In the genomic region with DNA sequence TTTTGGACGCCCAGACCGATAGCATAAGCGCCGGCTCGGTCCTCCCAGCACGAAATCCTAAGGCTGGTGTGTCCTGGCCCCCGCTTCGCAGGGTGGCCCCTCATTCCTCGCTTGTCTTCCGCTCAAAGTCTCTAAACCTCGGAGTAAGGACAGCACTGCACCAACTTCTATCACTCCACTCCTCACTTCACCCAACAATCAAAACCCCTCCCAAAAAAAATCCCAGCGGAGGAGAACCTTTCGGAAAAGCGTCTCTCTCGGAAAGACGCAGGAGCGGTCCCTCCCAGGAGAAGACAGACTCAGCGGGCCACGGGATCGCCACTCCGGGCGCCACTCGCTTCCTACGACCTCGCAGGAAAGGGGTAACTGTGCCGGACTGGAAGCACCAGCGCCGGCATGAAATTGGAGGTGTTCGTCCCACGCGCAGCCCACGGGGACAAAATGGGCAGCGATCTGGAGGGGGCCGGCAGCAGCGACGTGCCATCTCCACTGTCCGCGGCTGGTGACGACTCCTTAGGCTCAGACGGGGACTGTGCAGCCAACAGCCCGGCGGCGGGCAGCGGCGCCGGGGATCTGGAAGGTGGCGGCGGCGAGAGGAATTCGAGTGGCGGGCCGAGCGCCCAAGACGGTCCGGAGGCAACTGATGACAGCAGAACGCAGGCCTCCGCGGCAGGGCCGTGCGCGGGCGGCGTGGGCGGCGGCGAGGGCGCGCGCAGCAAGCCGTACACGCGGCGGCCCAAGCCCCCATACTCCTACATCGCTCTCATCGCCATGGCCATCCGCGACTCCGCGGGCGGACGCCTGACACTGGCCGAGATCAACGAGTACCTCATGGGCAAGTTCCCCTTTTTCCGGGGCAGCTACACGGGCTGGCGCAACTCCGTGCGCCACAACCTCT, we compare ENCODE assay signal across 8 mouse cellular contexts. TPM values are rescaled to one million over a fixed set of nuclear protein-coding genes. Genes with fewer than 3 reads are reported as not detected.
A peak's percentile ranks its signal among the peaks of the same experiment; 100 is the strongest.
DNase-seq lines count a peak whose midpoint lies in the region; ATAC-seq and TF ChIP-seq lines count a peak whose summit lies in the region.

TSS of gene A530084C06Rik (minus strand) at position 813 of the 898 bp plus-strand sequence.

- no peak for TF ChIP-seq POLR2A in thymus, adult 2 months (IDR thresholded peaks at IDR 0.05; ENCODE audit: control insufficient read depth, extremely low read depth, insufficient read depth, low read length, poor library complexity)
- no peak for TF ChIP-seq POLR2A in lung, adult 2 months (IDR thresholded peaks at IDR 0.05; ENCODE audit: borderline replicate concordance, extremely low read depth, low read depth, low read length)

- peaks cover 10% of the 10 kb centered on the region; the same call in 1 of the 2 replicates for H3K27me3 ChIP-seq in thymus, adult 2 months (ENCODE audit: control insufficient read depth, insufficient read depth, low read length)
- H3K27me3 ChIP-seq in heart, embryonic 13.5 days (replicated peaks): peaks cover 97% of the 10 kb centered on the region
- H3K27me3 ChIP-seq in kidney, embryonic 16.5 days (ENCODE audit: insufficient read depth, low read length): peaks cover 97% of the 10 kb centered on the region
- H3K27me3 ChIP-seq in neural tube, embryonic 13.5 days: peaks cover 96% of the 10 kb centered on the region

- TF ChIP-seq CTCF in thymus, adult 2 months (IDR thresholded peaks at IDR 0.05; ENCODE audit: borderline replicate concordance, control insufficient read depth, extremely low read depth, insufficient read depth, low read length, poor library complexity): no peak
- TF ChIP-seq CTCF in lung, adult 2 months (IDR thresholded peaks at IDR 0.05; ENCODE audit: insufficient read depth, low read length): no peak

- no peaks in the 10 kb centered on the region for H3K9me3 ChIP-seq in heart, embryonic 13.5 days
- no peaks in the 10 kb centered on the region for H3K9me3 ChIP-seq in kidney, embryonic 16.5 days (ENCODE audit: low read length)
- H3K9me3 ChIP-seq in neural tube, embryonic 13.5 days: no peaks in the 10 kb centered on the region

- H3K4me1 ChIP-seq in thymus, adult 2 months (replicated peaks; ENCODE audit: control insufficient read depth, insufficient read depth, low read length): peaks cover 9% of the 10 kb centered on the region; the same call in 1 of the 2 replicates
- H3K4me1 ChIP-seq in heart, embryonic 13.5 days: peaks cover 28% of the 10 kb centered on the region
- H3K4me1 ChIP-seq in kidney, embryonic 16.5 days (ENCODE audit: insufficient read depth, low read length): peaks cover 31% of the 10 kb centered on the region
- peaks cover 4% of the 10 kb centered on the region; the same call in 1 of the 2 replicates for H3K4me1 ChIP-seq in lung, adult 2 months (ENCODE audit: control insufficient read depth, insufficient read depth, low read length)
- H3K4me1 ChIP-seq in neural tube, embryonic 13.5 days (replicated peaks): peaks cover 31% of the 10 kb centered on the region

- peak within 1 kb of the TSS; percentile 99 for H3K4me2 ChIP-seq in heart, embryonic 13.5 days
- H3K4me2 ChIP-seq in kidney, embryonic 16.5 days (replicated peaks; ENCODE audit: low read depth, low read length): peak within 1 kb of the TSS; percentile 100
- H3K4me2 ChIP-seq in neural tube, embryonic 13.5 days: peak within 1 kb of the TSS; percentile 96

- peak within 1 kb of the TSS; percentile 77 for H3K9ac ChIP-seq in heart, embryonic 13.5 days
- peak within 1 kb of the TSS; percentile 63 for H3K9ac ChIP-seq in kidney, embryonic 16.5 days (replicated peaks; ENCODE audit: low read length)
- peak within 1 kb of the TSS; percentile 64 for H3K9ac ChIP-seq in neural tube, embryonic 13.5 days

- no peak for DNase-seq in thymus, adult 2 months
- no peak for DNase-seq in thymus, postnatal 0 days (ENCODE audit: low spot score)
- peak; percentile 64 for DNase-seq in lung, adult 2 months
- DNase-seq in natural killer cell, adult 2 months (ENCODE audit: low spot score in 2 of 2): no peak

- no peak within 1 kb of the TSS for H3K27ac ChIP-seq in thymus, adult 2 months (ENCODE audit: control insufficient read depth, insufficient read depth, low read length)
- no peak within 1 kb of the TSS for H3K27ac ChIP-seq in heart, embryonic 13.5 days (replicated peaks)
- H3K27ac ChIP-seq in kidney, embryonic 16.5 days (ENCODE audit: low read length): peak within 1 kb of the TSS; percentile 56; the same call in 1 of the 2 replicates
- H3K27ac ChIP-seq in neural tube, embryonic 13.5 days (replicated peaks): peak within 1 kb of the TSS; percentile 46

- no peaks in the 10 kb centered on the region for H3K36me3 ChIP-seq in thymus, adult 2 months (ENCODE audit: control insufficient read depth, insufficient read depth, low read length)
- H3K36me3 ChIP-seq in heart, embryonic 13.5 days: no peaks in the 10 kb centered on the region
- H3K36me3 ChIP-seq in kidney, embryonic 16.5 days (ENCODE audit: insufficient read depth, low read length): no peaks in the 10 kb centered on the region
- no peaks in the 10 kb centered on the region for H3K36me3 ChIP-seq in neural tube, embryonic 13.5 days

- H3K4me3 ChIP-seq in thymus, adult 2 months (ENCODE audit: control insufficient read depth, insufficient read depth, low read length): peak within 1 kb of the TSS; percentile 28
- peak within 1 kb of the TSS; percentile 72 for H3K4me3 ChIP-seq in heart, embryonic 13.5 days
- peak within 1 kb of the TSS; percentile 65 for H3K4me3 ChIP-seq in kidney, embryonic 16.5 days (ENCODE audit: low read length)
- H3K4me3 ChIP-seq in lung, adult 2 months (replicated peaks; ENCODE audit: extremely low read depth, low read depth, low read length): peak within 1 kb of the TSS; percentile 71
- H3K4me3 ChIP-seq in neural tube, embryonic 13.5 days: peak within 1 kb of the TSS; percentile 51

- 2% methylated on average over 86 of the region's 88 CpGs for WGBS in thymus, adult 2 months
- WGBS in heart, embryonic 13.5 days: under 1% methylated on average over 87 of the region's 88 CpGs
- 2% methylated on average over 77 of the region's 88 CpGs for WGBS in kidney, embryonic 16.5 days
- WGBS in lung, adult 2 months: under 1% methylated on average over 88 of the region's 88 CpGs
- WGBS in neural tube, embryonic 13.5 days: under 1% methylated on average over 84 of the region's 88 CpGs

- peak; percentile 71 for ATAC-seq in common myeloid progenitor, adult 5-6 weeks (replicated peaks; ENCODE audit: low read depth, poor library complexity, severe bottlenecking)
- ATAC-seq in heart, embryonic 13.5 days (ENCODE audit: extremely low read depth, insufficient number of reproducible peaks, low FRiP score, low TSS enrichment): no peak
- ATAC-seq in kidney, embryonic 16.5 days (ENCODE audit: low FRiP score, low TSS enrichment): peak; percentile 32; the same call in 1 of the 2 replicates
- ATAC-seq in neural tube, embryonic 13.5 days (ENCODE audit: low read depth): peak; percentile 38

RNA-seq across cellular contexts. Expression of gene A530084C06Rik, which starts in this region (rescaled TPM):
- polyA plus RNA-seq in thymus, adult 2 months (2012; rRNA removed): 0.13 and 0.19 TPM in 2 replicates
- polyA plus RNA-seq in thymus, postnatal 0 days (2015; fragmentation: Nextera tagmentation; extraction: Ambion mirVana): not detected in 2 replicates
- not detected in 2 replicates for total RNA-seq in common myeloid progenitor, adult 5-6 weeks (2017)
- polyA plus RNA-seq in heart, embryonic 13.5 days (2015; fragmentation: Nextera tagmentation; extraction: Ambion mirVana): not detected in 2 replicates
- polyA plus RNA-seq in kidney, embryonic 16.5 days (2015; fragmentation: Nextera tagmentation; extraction: Ambion mirVana): not detected in 2 replicates
- polyA plus RNA-seq in lung, adult 2 months (2012; rRNA removed): 0.67 and 0.88 TPM in 2 replicates
- polyA plus RNA-seq in neural tube, embryonic 13.5 days (2015; fragmentation: Nextera tagmentation; extraction: Ambion mirVana): not detected in 2 replicates

Comparison
In these comparisons a context has a peak if more than half of its experiments do, and no peak if none do; other contexts are left out.
1. Peak in ATAC-seq in common myeloid progenitor, adult 5-6 weeks; RNA of the gene not detected or under 1 TPM.
2. Peak in ATAC-seq, H3K4me3 ChIP-seq, H3K27ac ChIP-seq, H3K9ac ChIP-seq and H3K4me2 ChIP-seq in kidney, embryonic 16.5 days; RNA of the gene not detected or under 1 TPM.
3. Peak in DNase-seq and H3K4me3 ChIP-seq in lung, adult 2 months; RNA of the gene not detected or under 1 TPM.
4. Peak in ATAC-seq, H3K4me3 ChIP-seq, H3K27ac ChIP-seq, H3K9ac ChIP-seq and H3K4me2 ChIP-seq in neural tube, embryonic 13.5 days; RNA of the gene not detected or under 1 TPM.